Mouse (Mus musculus) MEL (cell line): Measurements from ENCODE around the gene Senp3. TPM values are rescaled to one million over a fixed set of nuclear protein-coding genes. Genes with fewer than 3 reads are reported as not detected.

Experiments used
- DNase-seq: peaks from one replicate; pipeline ENCODE4 v3.0.0; 2011; ENCODE audit warnings: low read depth, low spot score
- H3K27ac ChIP-seq: 2 replicates; pipeline ENCODE4 v1.5.1; 2012; ENCODE audit warnings: low read depth, mild to moderate bottlenecking, control low read depth, low read length, moderate library complexity; ENCODE audit not compliant: control insufficient read depth
- H3K27me3 ChIP-seq, 2 experiments: fragments of 150-350 bp in 1 of 2; sonication (generic) in 1 of 2; 2 replicates each; pipeline ENCODE4 v1.6.1; 2012; ENCODE audit warnings: low read length in 2 of 2, mild to moderate bottlenecking in 2 of 2, improper control_type of control experiment in 1 of 2, moderate library complexity in 1 of 2; ENCODE audit not compliant: insufficient read depth in 2 of 2, control insufficient read depth in 1 of 2
- H3K36me3 ChIP-seq, 2 experiments: 2 replicates each; pipeline ENCODE4 v1.6.1; 2012 to 2014; ENCODE audit warnings: low read length in 2 of 2, improper control_type of control experiment in 1 of 2, inconsistent platforms in 1 of 2, mild to moderate bottlenecking in 1 of 2; ENCODE audit not compliant: insufficient read depth in 2 of 2, control insufficient read depth in 1 of 2
- H3K4me1 ChIP-seq, 2 experiments: fragments of 150-350 bp in 1 of 2; sonication (generic) in 1 of 2; 2 replicates each; pipeline ENCODE4 v1.6.1; 2012; ENCODE audit warnings: low read length in 2 of 2, improper control_type of control experiment in 1 of 2, mild to moderate bottlenecking in 1 of 2; ENCODE audit not compliant: insufficient read depth in 2 of 2, control insufficient read depth in 1 of 2
- H3K4me3 ChIP-seq, 2 experiments: fragments of 150-350 bp in 1 of 2; sonication (generic) in 1 of 2; 2 replicates each; pipeline ENCODE4 v1.5.1; 2012; ENCODE audit warnings: low read depth in 2 of 2, low read length in 2 of 2, mild to moderate bottlenecking in 2 of 2, moderate library complexity in 2 of 2, control low read depth in 1 of 2, improper control_type of control experiment in 1 of 2; ENCODE audit not compliant: control insufficient read depth in 1 of 2, insufficient read depth in 1 of 2
- H3K79me2 ChIP-seq: 2 replicates; pipeline ENCODE4 v1.6.1; 2012; ENCODE audit warnings: mild to moderate bottlenecking, low read length, moderate library complexity; ENCODE audit not compliant: control insufficient read depth, poor library complexity, insufficient read depth
- H3K9ac ChIP-seq: 2 replicates; pipeline ENCODE4 v1.6.1; 2012; ENCODE audit warnings: low read depth, mild to moderate bottlenecking, control low read depth, low read length, moderate library complexity; ENCODE audit not compliant: control insufficient read depth, poor library complexity, severe bottlenecking
- H3K9me3 ChIP-seq: fragments of 150-350 bp; sonication (generic); replicated peaks from 2 replicates; pipeline ENCODE4 v1.6.1; 2012; ENCODE audit warnings: mild to moderate bottlenecking, low read length, improper control_type of control experiment, moderate library complexity; ENCODE audit not compliant: insufficient read depth
- BHLHE40 ChIP-seq: IDR thresholded peaks from 2 replicates; pipeline ENCODE4 v1.6.1; 2012; ENCODE audit warnings: low read depth, mild to moderate bottlenecking, inconsistent platforms, low read length, improper control_type of control experiment, borderline replicate concordance
- CHD1 ChIP-seq: IDR thresholded peaks from 2 replicates; pipeline ENCODE4 v1.6.1; 2012; ENCODE audit warnings: low read depth, mild to moderate bottlenecking, inconsistent platforms, low read length, improper control_type of control experiment
- CHD2 ChIP-seq: IDR thresholded peaks from 2 replicates; pipeline ENCODE4 v1.6.1; 2011; ENCODE audit warnings: low read length, improper control_type of control experiment
- CTCF ChIP-seq, 3 experiments: IDR thresholded peaks in 2 of 3; conservative IDR thresholded peaks in 1 of 3; 2 replicates each; pipeline ENCODE4 v1.5.1; 2011 to 2012; ENCODE audit warnings: low read length in 3 of 3, low read depth in 2 of 3, mild to moderate bottlenecking in 2 of 3, improper control_type of control experiment in 1 of 3, inconsistent platforms in 1 of 3, mixed read lengths in 1 of 3, moderate library complexity in 1 of 3; ENCODE audit not compliant: control insufficient read depth in 1 of 3, insufficient read depth in 1 of 3, poor library complexity in 1 of 3, severe bottlenecking in 1 of 3
- ELF1 ChIP-seq: IDR thresholded peaks from 2 replicates; pipeline ENCODE4 v1.6.1; 2014; ENCODE audit warnings: low read depth, mild to moderate bottlenecking, inconsistent platforms, low read length, improper control_type of control experiment, moderate library complexity
- GATA1 ChIP-seq: IDR thresholded peaks from 2 replicates; pipeline ENCODE4 v1.6.1; 2011; ENCODE audit warnings: low read depth, low read length, improper control_type of control experiment
- JUND ChIP-seq: IDR thresholded peaks from 2 replicates; pipeline ENCODE4 v1.6.1; 2011; ENCODE audit warnings: low read depth, mild to moderate bottlenecking, improper control_type of control experiment, low read length
- MAZ ChIP-seq: IDR thresholded peaks from 2 replicates; pipeline ENCODE4 v1.6.1; 2012; ENCODE audit warnings: low read depth, mild to moderate bottlenecking, inconsistent platforms, low read length, improper control_type of control experiment
- MEF2A ChIP-seq: IDR thresholded peaks from 2 replicates; pipeline ENCODE4 v1.6.1; 2014; ENCODE audit warnings: low read depth, mild to moderate bottlenecking, inconsistent platforms, low read length, improper control_type of control experiment; ENCODE audit not compliant: poor library complexity, insufficient replicate concordance, severe bottlenecking; ENCODE audit errors: extremely low read depth
- MXI1 ChIP-seq: IDR thresholded peaks from 2 replicates; pipeline ENCODE4 v1.6.1; 2011; ENCODE audit warnings: mild to moderate bottlenecking, low read depth, low read length, improper control_type of control experiment
- POLR2A ChIP-seq, 2 experiments: IDR thresholded peaks; 2 replicates each; pipeline ENCODE4 v1.6.1; 2011 to 2012; ENCODE audit warnings: low read length in 2 of 2, mild to moderate bottlenecking in 2 of 2, control low read depth in 1 of 2, improper control_type of control experiment in 1 of 2, low read depth in 1 of 2, moderate library complexity in 1 of 2; ENCODE audit not compliant: control insufficient read depth in 1 of 2, insufficient read depth in 1 of 2, poor library complexity in 1 of 2
- POLR2AphosphoS2 ChIP-seq: IDR thresholded peaks from 2 replicates; pipeline ENCODE4 v1.6.1; 2011; ENCODE audit warnings: low read length, improper control_type of control experiment
- SIN3A ChIP-seq: IDR thresholded peaks from 2 replicates; pipeline ENCODE4 v1.6.1; 2012; ENCODE audit warnings: low read length, improper control_type of control experiment, inconsistent platforms
- SMC3 ChIP-seq: IDR thresholded peaks from 2 replicates; pipeline ENCODE4 v1.6.1; 2011; ENCODE audit warnings: low read depth, low read length, improper control_type of control experiment
- TAL1 ChIP-seq: IDR thresholded peaks from 2 replicates; pipeline ENCODE4 v1.6.1; 2012; ENCODE audit warnings: mild to moderate bottlenecking, inconsistent platforms, low read length, moderate library complexity, mixed read lengths
- TBP ChIP-seq: IDR thresholded peaks from 2 replicates; pipeline ENCODE4 v1.8.0; 2011; ENCODE audit warnings: low read depth, low read length, improper control_type of control experiment
- TCF12 ChIP-seq: IDR thresholded peaks from 2 replicates; pipeline ENCODE4 v1.6.1; 2014; ENCODE audit warnings: low read depth, mild to moderate bottlenecking, inconsistent platforms, low read length, improper control_type of control experiment, moderate library complexity
- ZC3H11A ChIP-seq: IDR thresholded peaks from 2 replicates; pipeline ENCODE4 v1.6.1; 2012; ENCODE audit warnings: low read depth, mild to moderate bottlenecking, inconsistent platforms, low read length, improper control_type of control experiment
- ZKSCAN1 ChIP-seq: IDR thresholded peaks from 2 replicates; pipeline ENCODE4 v1.6.1; 2012; ENCODE audit warnings: low read depth, mild to moderate bottlenecking, inconsistent platforms, low read length, improper control_type of control experiment, moderate library complexity
- ZNF384 ChIP-seq: IDR thresholded peaks from 2 replicates; pipeline ENCODE4 v1.6.1; 2012; ENCODE audit warnings: low read depth, mild to moderate bottlenecking, inconsistent platforms, low read length, improper control_type of control experiment
- polyA plus RNA-seq, 2 experiments: library from polyadenylated mRNA; stranded (reverse) in 1 of 2; unstranded in 1 of 2; fragments of >175 nt in 1 of 2; fragments of >200 nt in 1 of 2; gene quantifications; 2 replicates each; pipeline versions ENCODE4 v1.2.1 to v1.2.4; 2012; ENCODE audit warnings: low replicate concordance in 2 of 2, low read depth in 1 of 2; ENCODE audit not compliant: insufficient read length in 2 of 2, insufficient read depth in 1 of 2, missing spikeins in 1 of 2
- total RNA-seq: library from RNA; depleted of rRNA; stranded (reverse); fragments of 300-350 nt; gene quantifications from 2 replicates; pipeline ENCODE4 v1.2.3, GENCODE M21; 2012

Gene Senp3
- total and polyA plus RNA-seq, 3 experiments: 147 to 890 (median 171) TPM

GRCm38 (mm10) chr11:69665961-69666664 is 15.8 kb downstream of the Senp3 start, which contains the start of gene Cd68 (continued):
- TF ChIP-seq ZC3H11A (no peak), CHD1 (no peak), TCF12 (0 out of 2 replicates have a peak, but pooled peaks have one; percentile 3), CHD2 (peak; percentile 81; the same call in 1 of the 2 replicates)
- TF ChIP-seq, all 39 proteins: peak for 19

GRCm38 (mm10) chr11:69665457-69665960 is 16.4 kb downstream of the Senp3 start:
- Histone ChIP-seq H3K9me3 (no peaks in the 10 kb centered on the region), H3K4me3 (no peak overlapping the region), H3K9ac (no peak overlapping the region), H3K27ac (no peak overlapping the region), H3K79me2 (peaks cover 28% of the 10 kb centered on the region), H3K27me3 (no peaks in the 10 kb centered on the region), H3K36me3 (peaks cover 13 to 34% of the 10 kb centered on the region in 2 experiments), H3K4me1 (peaks cover 4 to 31% of the 10 kb centered on the region in 2 experiments)
- TF ChIP-seq TBP: 0 out of 2 replicates have a peak, but pooled peaks have one; percentile 21
- TF ChIP-seq SIN3A: 0 out of 2 replicates have a peak, but pooled peaks have one; percentile 7
- TF ChIP-seq CTCF (IDR thresholded peaks at IDR 0.05 in 2 of 3, conservative IDR thresholded peaks at IDR 0.05 in 1 of 3; ENCODE audit: control insufficient read depth in 1 of 3, insufficient read depth in 1 of 3, low read depth in 2 of 3, low read length in 3 of 3, poor library complexity in 1 of 3, severe bottlenecking in 1 of 3): no peak
- no peak for TF ChIP-seq ELF1
- TF ChIP-seq POLR2A (IDR thresholded peaks at IDR 0.05; ENCODE audit: control insufficient read depth in 1 of 2, insufficient read depth in 1 of 2, low read depth in 1 of 2, low read length in 2 of 2, poor library complexity in 1 of 2): no peak
- no peak for TF ChIP-seq MXI1
- no peak for TF ChIP-seq TCF12
- TF ChIP-seq CHD2: no peak
- DNase-seq: no peak

GRCm38 (mm10) chr11:69664841-69665240 is 17.0 kb downstream of the Senp3 start:
- no peak for DNase-seq
- Histone ChIP-seq H3K4me1 (peaks cover 4 to 31% of the 10 kb centered on the region in 2 experiments), H3K9ac (no peak overlapping the region), H3K36me3 (peaks cover 9 to 28% of the 10 kb centered on the region in 2 experiments), H3K27me3 (no peaks in the 10 kb centered on the region), H3K4me3 (no peak overlapping the region), H3K27ac (no peak overlapping the region), H3K9me3 (no peaks in the 10 kb centered on the region), H3K79me2 (peaks cover 22% of the 10 kb centered on the region)
- no peak for TF ChIP-seq ZKSCAN1
- no peak for TF ChIP-seq GATA1
- no peak for TF ChIP-seq ZNF384
- no peak for TF ChIP-seq JUND
- no peak for TF ChIP-seq TAL1
- no peak for TF ChIP-seq SMC3
- TF ChIP-seq SIN3A: no peak
- TF ChIP-seq BHLHE40: no peak
- TF ChIP-seq POLR2AphosphoS2: no peak
- no peak for TF ChIP-seq MEF2A
- no peak for TF ChIP-seq MAZ
- TF ChIP-seq, all 39 proteins: peak for 0
